Mouse (Mus musculus): ENCODE results near the gene Olfr910.

Gene Olfr910

DNA sequence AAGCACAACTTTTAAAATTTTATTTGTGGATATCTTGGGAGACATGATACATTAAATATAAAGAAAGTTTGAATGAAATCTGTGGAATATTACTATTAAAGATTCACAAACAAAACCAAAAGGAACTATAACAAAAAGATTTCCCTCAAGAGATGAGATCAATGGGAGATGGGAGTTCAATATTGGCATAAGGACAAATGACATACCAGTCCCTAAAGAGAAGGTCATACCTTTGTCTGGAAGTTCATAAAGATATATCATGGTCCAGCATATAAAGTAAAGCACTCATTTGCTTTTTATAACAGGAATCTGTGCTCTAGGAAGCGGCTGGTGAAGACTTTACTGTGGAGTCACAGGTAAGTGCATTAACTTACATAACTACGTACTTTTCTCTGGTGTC, at the start of gene Olfr910:
TSS of gene Olfr910 (plus strand) at position 301 of the 400 bp plus-strand sequence.
- no peak for DNase-seq (ENCODE audit: low spot score)

- DNase-seq (ENCODE audit: low spot score), result no peak
These were observed 42.1 kb upstream of the Olfr910 start, which contains the start of gene Olfr907 for GRCm38 (mm10) chr9:38495501-38495900. Gene Olfr907, plus strand, starts transcription at chr9:38495801.

DNA sequence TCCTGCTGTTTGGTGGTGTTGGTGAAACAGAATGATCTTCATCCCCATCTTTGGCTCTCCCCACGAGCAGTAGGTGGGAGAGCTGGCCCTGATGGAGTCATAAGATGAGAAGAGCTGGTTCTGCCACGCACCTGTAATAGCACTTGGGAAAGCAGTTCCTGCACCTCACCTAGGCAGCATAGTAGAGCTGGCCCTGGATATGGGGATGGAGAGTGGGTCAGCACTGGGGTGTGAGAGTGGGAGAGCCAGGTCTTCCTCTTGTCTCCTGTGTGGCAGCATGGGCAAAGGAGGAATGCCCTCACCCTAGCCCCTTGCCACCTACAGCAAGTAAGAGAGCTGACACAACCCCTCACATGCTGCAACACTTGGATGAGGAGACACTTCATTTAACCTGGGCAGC, 25.3 kb upstream of the Olfr910 start:
- no peak for DNase-seq (ENCODE audit: low spot score)

- DNase-seq (ENCODE audit: low spot score), result no peak
These were observed 16.4 kb upstream of the Olfr910 start, which contains the start of gene Olfr911-ps1 for GRCm38 (mm10) chr9:38521280-38521679. Gene Olfr911-ps1, plus strand, starts transcription at chr9:38521580.

- no peak for DNase-seq (ENCODE audit: low spot score)
These were observed 42.2 kb downstream of the Olfr910 start, which contains the start of gene Olfr912 for GRCm38 (mm10) chr9:38579878-38580277. Gene Olfr912, plus strand, starts transcription at chr9:38580178.

All from T-cell, adult 2 months (primary cell).